Mouse (Mus musculus): Measurements from ENCODE around the gene Ttll1.

DNA sequence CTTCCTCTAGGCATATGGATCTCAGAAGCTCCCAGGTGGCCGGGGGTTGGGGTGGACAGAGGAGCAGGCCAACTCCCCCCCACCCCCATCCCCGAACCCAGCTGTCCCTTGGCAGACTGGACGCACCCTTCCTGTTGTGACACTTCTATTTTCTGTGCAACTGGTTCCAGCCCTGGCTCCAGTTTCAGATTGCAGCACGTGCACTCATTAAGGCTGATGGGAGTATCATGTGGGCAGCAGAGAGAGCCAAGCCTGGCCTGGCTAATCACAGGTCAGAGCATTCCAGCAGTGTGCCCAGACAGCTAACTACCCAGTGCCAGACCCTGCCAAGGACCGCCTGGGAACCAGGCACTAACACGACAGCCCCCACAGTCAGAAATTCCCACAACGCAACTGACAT lies 39.2 kb downstream of the Ttll1 start:
- TF ChIP-seq CTCF (IDR thresholded peaks at IDR 0.05; ENCODE audit: low read depth, low read length), result no peak
- TF ChIP-seq GATA1 (IDR thresholded peaks at IDR 0.05; ENCODE audit: borderline replicate concordance, low read length), result no peak
- TF ChIP-seq TAL1 (conservative IDR thresholded peaks at IDR 0.05; ENCODE audit: low read depth, low read length), result no peak
